Mouse (Mus musculus) olfactory bulb, adult 2 months (tissue): ENCODE data around the gene Wnk2.

Source experiments
- CTCF ChIP-seq: fragments of 200-500 bp; IDR thresholded peaks from 2 replicates; pipeline ENCODE4 v1.5.1; 2012; ENCODE audit warnings: low read depth, mild to moderate bottlenecking, low read length, moderate library complexity; ENCODE audit not compliant: insufficient read depth
- POLR2A ChIP-seq: fragments of 200-500 bp; IDR thresholded peaks from 2 replicates; pipeline ENCODE4 v1.6.1; 2012; ENCODE audit warnings: mild to moderate bottlenecking, low read depth, low read length, moderate library complexity; ENCODE audit not compliant: insufficient read depth

DNA sequence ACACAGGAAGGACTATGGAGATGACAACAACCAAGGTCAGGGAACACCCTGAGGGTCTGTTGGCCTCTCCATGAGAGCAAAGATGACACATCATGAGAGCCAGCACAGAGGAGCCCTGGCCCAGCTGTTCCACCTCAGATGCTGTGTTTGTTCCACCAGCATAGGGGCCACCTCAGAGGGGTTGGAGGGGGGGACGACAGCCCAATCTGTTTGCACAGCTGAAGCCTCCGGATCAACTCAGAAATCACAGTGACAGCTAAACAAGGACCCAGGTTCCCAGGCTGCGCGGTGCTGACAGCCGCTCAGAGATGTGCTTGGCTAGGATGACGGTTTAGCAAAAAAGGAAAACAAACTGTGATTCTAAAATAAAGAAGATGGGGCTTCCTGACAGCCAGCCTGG is 53.1 kb downstream of the Wnk2 start:
- TF ChIP-seq CTCF = no peak
- no peak for TF ChIP-seq POLR2A
